Comparison of ENCODE assay signal across 8 mouse cellular contexts in the genomic region with DNA sequence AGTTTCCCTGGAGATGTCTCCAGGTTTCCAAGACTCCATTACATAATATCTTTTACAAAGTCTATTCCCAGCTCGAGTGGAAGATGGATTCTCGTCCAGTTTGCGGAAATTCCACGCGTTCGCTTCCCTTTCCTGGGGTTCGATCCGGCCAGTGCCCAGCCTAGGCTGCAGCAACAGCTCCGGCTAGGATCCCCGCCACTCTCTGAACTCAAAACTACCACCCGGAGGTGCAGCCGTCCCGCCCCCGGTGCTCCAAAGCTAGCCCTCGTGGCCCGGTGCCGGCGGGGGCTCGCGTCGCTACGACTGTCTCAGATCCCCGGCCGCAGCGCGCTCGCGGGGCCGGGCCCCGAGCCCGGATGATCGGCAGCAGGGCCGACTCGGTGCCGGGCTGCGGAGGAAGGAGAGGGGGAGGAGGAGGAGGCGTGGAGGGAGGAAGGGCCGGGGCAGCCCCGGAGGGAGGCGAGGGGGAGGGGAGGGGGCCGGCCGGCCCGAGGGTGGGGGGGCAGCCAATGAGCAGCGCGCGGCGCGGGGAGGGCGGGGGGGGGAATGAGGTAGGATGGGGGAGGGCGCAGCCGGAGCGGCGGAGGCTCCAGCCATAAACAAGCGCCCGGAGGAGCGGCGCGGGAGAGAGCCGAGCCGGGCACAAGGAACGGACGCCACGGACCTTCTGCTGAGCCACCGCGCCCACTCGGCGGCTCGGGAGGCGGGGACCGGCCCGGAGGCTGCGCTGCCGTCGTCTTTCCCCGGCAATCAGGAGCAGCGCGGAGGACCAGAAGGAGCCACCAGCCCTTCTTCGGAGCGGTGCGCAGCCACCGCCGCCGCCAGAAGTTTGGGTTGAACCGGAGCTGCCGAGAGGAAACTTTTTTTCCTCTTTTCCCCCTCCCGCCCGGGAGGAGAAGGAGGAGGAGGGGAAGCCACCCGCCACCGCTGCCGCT. TPM values are rescaled to one million over a fixed set of nuclear protein-coding genes. Genes with fewer than 3 reads are reported as not detected.
DNase-seq lines count a peak whose midpoint lies in the region; ATAC-seq and TF ChIP-seq lines count a peak whose summit lies in the region.

A gene (plus strand): TSS at position 623 of the 935 bp plus-strand sequence.

- H3K4me1 ChIP-seq in cerebellum, adult 2 months (ENCODE audit: control insufficient read depth, insufficient read depth, low read length): peaks cover 11% of the 10 kb centered on the region

- WGBS in cerebellum, adult 2 months: under 1% methylated on average over 77 of the region's 90 CpGs

- peak; percentile 38 for TF ChIP-seq POLR2A in cerebellum, adult 2 months (IDR thresholded peaks at IDR 0.05; ENCODE audit: borderline replicate concordance, insufficient read depth, low read length)

- H3K27me3 ChIP-seq in cerebellum, adult 2 months (ENCODE audit: control insufficient read depth, insufficient read depth, low read length): no peaks in the 10 kb centered on the region

- peak within 1 kb of the TSS; percentile 78 for H3K4me3 ChIP-seq in cerebellum, adult 2 months (replicated peaks; ENCODE audit: insufficient read depth, low read depth, low read length)

- no peak for TF ChIP-seq CTCF in cerebellum, adult 2 months (IDR thresholded peaks at IDR 0.05; ENCODE audit: borderline replicate concordance, insufficient read depth, low read depth, low read length)

- peak; percentile 35 to 49 for ATAC-seq in hematopoietic stem cell, adult 5-6 weeks (replicated peaks in 1 of 2; ENCODE audit: insufficient read depth in 1 of 2, low FRiP score in 2 of 2, low TSS enrichment in 1 of 2, low read depth in 1 of 2, poor library complexity in 2 of 2, severe bottlenecking in 2 of 2)

- peak within 1 kb of the TSS; percentile 95 for H3K27ac ChIP-seq in cerebellum, adult 2 months (ENCODE audit: insufficient read depth, low read length)

- peak; percentile 55 for DNase-seq in ES-CJ7 (ENCODE audit: low read depth, low spot score)
- peak; percentile 80 to 83 for DNase-seq in cerebellum, adult 2 months
- peak in 1 of 2 experiments; percentile 57 for DNase-seq in frontal cortex, adult 2 months (ENCODE audit: extremely low spot score in 1 of 2, low spot score in 1 of 2)
- DNase-seq in layer of hippocampus, adult 9-11 months: peak; percentile 68
- DNase-seq in lung, postnatal 10 days: peak; percentile 81
- peak; percentile 65 for DNase-seq in ovary, postnatal 14 days (ENCODE audit: low spot score)
- peak; percentile 76 for DNase-seq in thymus, postnatal 14 days

RNA-seq across cellular contexts. Expression of the gene that starts here (rescaled TPM):
- 34.4 and 35.8 TPM in 2 replicates for polyA plus RNA-seq in cerebellum, adult 2 months (2012; rRNA removed)
- polyA plus RNA-seq in frontal cortex, adult 2 months (2012; rRNA removed): 23.7 and 33.3 TPM in 2 replicates
- 11.5 and 16.9 TPM in 2 replicates for total RNA-seq in hematopoietic stem cell, adult 5-6 weeks (2017)
